Mouse (Mus musculus) lung, embryonic 14.5 days (tissue): ENCODE measurements around the gene Anapc7. TPM values are rescaled to one million over a fixed set of nuclear protein-coding genes. Genes with fewer than 3 reads are reported as not detected.

ENCODE experiments used
- ATAC-seq: fragments of 200-750 bp; cut with Nextera tagmentation; 2 replicates; pipeline ENCODE4 v1.8.0; 2017; ENCODE audit warnings: mild to moderate bottlenecking, moderate TSS enrichment, moderate library complexity; ENCODE audit not compliant: insufficient read depth
- DNase-seq: peaks from one replicate; pipeline ENCODE4 v3.0.0-alpha.2; 2015
- H3K27ac ChIP-seq: fragments of 300-500 bp; sonication (generic); 2 replicates; pipeline ENCODE4 v1.5.1; 2014; ENCODE audit warnings: low read depth, mild to moderate bottlenecking, moderate library complexity
- H3K27me3 ChIP-seq: fragments of 300-500 bp; sonication (generic); 2 replicates; pipeline ENCODE4 v1.6.1; 2014; ENCODE audit warnings: low read length, control low read depth; ENCODE audit not compliant: insufficient read depth
- H3K36me3 ChIP-seq: fragments of 300-500 bp; sonication (generic); 2 replicates; pipeline ENCODE4 v1.6.1; 2014; ENCODE audit warnings: control low read depth; ENCODE audit not compliant: insufficient read depth
- H3K4me1 ChIP-seq: fragments of 300-500 bp; sonication (generic); 2 replicates; pipeline ENCODE4 v1.6.1; 2014; ENCODE audit warnings: antibody characterized with exemption, control low read depth; ENCODE audit not compliant: insufficient read depth
- H3K4me2 ChIP-seq: fragments of 300-500 bp; sonication (generic); 2 replicates; pipeline ENCODE4 v1.6.1; 2014; ENCODE audit warnings: mild to moderate bottlenecking
- H3K4me3 ChIP-seq: fragments of 300-500 bp; sonication (generic); 2 replicates; pipeline ENCODE4 v1.5.1; 2014; ENCODE audit warnings: low read depth, low read length
- H3K9ac ChIP-seq: fragments of 300-500 bp; sonication (generic); 2 replicates; pipeline ENCODE4 v1.6.1; 2014
- H3K9me3 ChIP-seq: fragments of 300-500 bp; sonication (generic); 2 replicates; pipeline ENCODE4 v1.6.1; 2016; ENCODE audit warnings: low read depth, low read length, control low read depth
- CTCF ChIP-seq: IDR thresholded peaks from 2 replicates; pipeline ENCODE4 v1.5.1; 2016; ENCODE audit warnings: antibody characterized with exemption, low read depth
- whole genome bisulfite sequencing: fragments of 180-500 bp; shearing (Covaris S2); extraction: QIAGEN DNeasy Blood & Tissue Kit; methylation state at CpG from one replicate; pipeline ENCODE4 v1.1.7; 2014; 5-methylcytosine and 5-hydroxymethylcytosine counted together
- polyA plus RNA-seq: library from polyadenylated mRNA; unstranded; fragments of >200 nt; fragmentation: Nextera tagmentation; extraction: Ambion mirVana; gene quantifications from 2 replicates; pipeline ENCODE4 v1.2.1, GENCODE M21; 2014

The Anapc7 gene
- polyA plus RNA-seq, 1 experiment from 2014 or later = 31.9 TPM

DNA sequence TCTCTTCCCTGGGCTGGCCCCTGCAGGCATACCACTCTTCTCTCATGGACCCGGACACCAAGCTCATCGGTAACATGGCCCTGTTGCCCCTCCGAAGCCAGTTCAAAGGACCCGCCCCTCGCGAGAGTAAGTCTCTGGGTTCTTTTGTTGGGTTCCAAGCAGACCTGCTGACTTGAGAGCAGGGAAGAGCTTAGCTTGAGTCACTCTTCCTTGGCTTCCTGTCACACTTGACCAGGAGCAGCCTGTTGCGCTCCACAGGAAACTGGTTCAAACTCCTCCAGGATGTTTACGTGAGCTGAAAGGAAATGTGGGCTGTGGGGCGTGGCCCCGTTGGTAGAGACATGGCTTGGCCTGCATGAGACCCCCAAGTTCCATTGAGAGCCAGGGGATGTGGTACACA, 24.7 kb upstream of the Anapc7 start:
- no peaks in the 10 kb centered on the region; the same call in 1 of the 2 replicates for H3K4me1 ChIP-seq
- no peaks in the 10 kb centered on the region for H3K27me3 ChIP-seq
- H3K9me3 ChIP-seq = no peaks in the 10 kb centered on the region
- H3K36me3 ChIP-seq = peaks cover 46% of the 10 kb centered on the region
- no peak for TF ChIP-seq CTCF
- peak overlapping the region; percentile 23; the same call in 1 of the 2 replicates for H3K4me2 ChIP-seq
- DNase-seq = peak; percentile 67
- ATAC-seq = no peak
- no peak overlapping the region for H3K9ac ChIP-seq
- WGBS = 66% methylated on average over 10 of the region's 10 CpGs
- H3K4me3 ChIP-seq = no peak overlapping the region
- H3K27ac ChIP-seq = peak overlapping the region; percentile 48; the same call in 1 of the 2 replicates

DNA sequence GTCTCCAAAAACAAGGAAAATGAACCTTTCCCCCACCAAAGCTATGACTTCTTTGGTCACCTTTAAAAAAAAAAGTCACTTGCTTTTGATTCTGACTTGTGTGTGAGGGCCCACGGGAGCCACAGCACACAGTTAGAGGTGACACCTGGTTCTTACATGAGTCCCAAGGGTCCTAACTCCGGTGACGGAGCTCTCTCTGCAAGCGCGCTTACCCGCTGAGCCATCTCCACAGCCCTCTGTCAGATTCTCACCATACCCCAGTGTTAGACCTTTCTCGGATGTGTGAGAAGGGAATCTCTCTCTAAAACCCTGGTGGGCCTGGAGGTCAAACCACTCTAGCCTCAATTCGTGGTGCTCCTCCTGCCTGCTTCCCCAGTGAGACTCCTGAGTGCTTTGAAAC, 24.0 kb upstream of the Anapc7 start:
- no peak overlapping the region for H3K4me2 ChIP-seq
- H3K27me3 ChIP-seq = no peaks in the 10 kb centered on the region
- H3K4me3 ChIP-seq = no peak overlapping the region
- ATAC-seq = no peak
- no peak for DNase-seq
- H3K36me3 ChIP-seq = peaks cover 53% of the 10 kb centered on the region
- no peak overlapping the region for H3K9ac ChIP-seq
- H3K27ac ChIP-seq = no peak overlapping the region
- no peak for TF ChIP-seq CTCF
- no peaks in the 10 kb centered on the region for H3K9me3 ChIP-seq
- no peaks in the 10 kb centered on the region; the same call in 1 of the 2 replicates for H3K4me1 ChIP-seq
- WGBS = 89% methylated on average over 8 of the region's 8 CpGs

DNA sequence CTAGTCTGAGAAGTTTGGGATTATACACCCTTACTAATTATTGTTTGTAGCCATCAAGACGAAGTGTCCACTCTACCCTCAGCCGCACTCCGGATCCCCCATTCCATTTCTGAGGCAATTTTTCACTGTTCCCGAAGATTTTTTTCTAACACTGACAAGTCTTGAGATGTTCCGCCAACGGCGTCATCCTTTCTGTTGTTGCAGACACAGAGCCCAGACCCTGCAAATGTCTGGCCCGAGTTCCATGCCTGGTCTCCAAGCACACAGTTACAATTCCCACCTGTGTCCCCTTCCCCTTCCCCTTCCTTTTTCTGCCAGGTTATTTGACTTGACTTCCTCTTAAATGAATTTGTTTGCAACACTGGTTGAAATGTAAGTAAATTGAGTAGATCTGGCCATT, 21.6 kb upstream of the Anapc7 start:
- no peak for ATAC-seq
- Histone ChIP-seq H3K9ac (no peak overlapping the region), H3K27me3 (no peaks in the 10 kb centered on the region), H3K27ac (no peak overlapping the region), H3K4me1 (no peaks in the 10 kb centered on the region), H3K9me3 (no peaks in the 10 kb centered on the region), H3K4me3 (no peak overlapping the region), H3K4me2 (no peak overlapping the region), H3K36me3 (peaks cover 76% of the 10 kb centered on the region)
- DNase-seq = no peak
- no peak for TF ChIP-seq CTCF
- 88% methylated on average over 8 of the region's 8 CpGs for whole genome bisulfite sequencing

DNA sequence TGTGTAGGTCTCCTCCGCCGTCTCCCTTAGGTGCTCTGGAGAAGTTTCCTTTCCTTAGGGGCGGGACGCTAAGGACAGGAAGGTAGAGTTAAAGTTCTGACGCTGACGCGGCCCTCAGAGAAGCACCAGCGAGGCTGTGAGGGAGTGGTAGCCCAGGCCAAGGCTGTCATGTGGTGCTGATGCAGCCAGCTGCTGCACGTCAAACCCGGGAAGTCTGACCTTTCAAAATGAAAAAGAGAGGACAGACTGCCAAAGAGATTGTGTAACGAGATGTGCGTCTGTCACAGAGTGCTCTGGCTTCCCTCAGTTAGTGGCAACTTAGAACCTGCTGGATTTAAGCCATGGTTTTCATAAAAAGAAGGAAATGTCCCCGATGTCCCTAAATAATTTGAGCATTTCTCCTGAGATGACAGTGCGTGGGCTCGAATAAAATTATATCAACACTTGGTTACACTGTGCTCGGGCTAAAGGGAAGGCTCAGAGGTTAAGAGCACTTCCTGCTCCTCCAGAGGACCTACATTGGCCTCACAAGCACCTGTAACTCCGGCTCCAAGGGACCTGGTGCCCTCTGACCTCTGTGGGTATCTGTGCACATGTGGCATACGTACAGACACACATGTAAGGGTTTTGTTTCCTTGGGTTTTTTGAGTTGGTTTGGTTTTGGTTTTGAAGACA, 20.7 kb upstream of the Anapc7 start:
- Histone ChIP-seq H3K9me3 (no peaks in the 10 kb centered on the region), H3K27me3 (no peaks in the 10 kb centered on the region), H3K4me3 (no peak overlapping the region), H3K4me1 (no peaks in the 10 kb centered on the region), H3K9ac (no peak overlapping the region), H3K27ac (no peak overlapping the region), H3K36me3 (peaks cover 85% of the 10 kb centered on the region), H3K4me2 (no peak overlapping the region)
- WGBS = 56% methylated on average over 18 of the region's 18 CpGs
- ATAC-seq (peak; percentile 63; the same call in 1 of the 2 replicates), DNase-seq (peak; percentile 68)
- TF ChIP-seq CTCF = no peak

DNA sequence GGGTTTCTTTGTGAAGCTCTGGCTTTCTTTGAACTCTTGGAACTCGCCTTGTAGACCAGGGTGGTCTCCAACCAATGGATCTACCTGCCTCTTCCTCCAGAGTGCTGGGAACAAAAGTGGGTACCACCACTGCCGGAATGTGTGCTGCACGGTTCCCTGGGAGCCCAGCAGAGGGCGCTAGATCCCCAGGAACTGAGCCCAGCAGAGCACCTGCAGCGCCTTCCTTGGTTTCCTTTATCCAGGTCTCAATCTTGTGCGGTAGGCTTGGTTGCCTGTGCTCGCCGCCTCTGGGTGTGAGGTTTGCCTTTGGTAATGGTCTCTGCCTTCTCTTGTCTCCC, 20.2 kb upstream of the Anapc7 start:
- 26% methylated on average over 8 of the region's 8 CpGs for WGBS
- no peaks in the 10 kb centered on the region for H3K27me3 ChIP-seq
- peaks cover 90% of the 10 kb centered on the region for H3K36me3 ChIP-seq
- no peak overlapping the region for H3K4me3 ChIP-seq
- H3K9me3 ChIP-seq = no peaks in the 10 kb centered on the region
- ATAC-seq (no peak), DNase-seq (peak; percentile 73)
- no peak overlapping the region for H3K27ac ChIP-seq
- no peaks in the 10 kb centered on the region for H3K4me1 ChIP-seq
- H3K9ac ChIP-seq = no peak overlapping the region
- H3K4me2 ChIP-seq = no peak overlapping the region
- TF ChIP-seq CTCF = peak; percentile 93

DNA sequence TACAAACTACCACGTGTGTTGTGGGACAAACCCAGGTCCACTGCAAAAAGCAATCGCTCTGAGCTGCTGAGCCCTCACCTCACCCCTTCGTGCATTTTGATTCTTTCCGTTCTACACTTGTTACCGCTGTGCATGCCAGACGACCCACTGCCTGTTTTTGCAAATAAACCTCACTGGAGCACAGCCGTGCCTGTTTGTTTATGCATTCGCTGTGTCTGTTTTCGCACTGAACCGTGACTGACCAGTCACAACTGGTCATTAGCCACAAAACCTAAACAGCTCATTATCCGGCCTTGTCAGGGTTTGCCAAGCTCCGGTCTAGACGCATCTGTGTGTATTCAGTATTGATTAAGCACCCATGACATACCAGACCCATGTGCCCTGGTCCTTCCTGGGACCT, 19.3 kb upstream of the Anapc7 start:
- 72% methylated on average over 13 of the region's 13 CpGs for WGBS
- Histone ChIP-seq H3K4me3 (no peak overlapping the region), H3K27me3 (no peaks in the 10 kb centered on the region), H3K36me3 (peaks cover 91% of the 10 kb centered on the region), H3K9ac (no peak overlapping the region), H3K27ac (no peak overlapping the region), H3K4me2 (no peak overlapping the region), H3K9me3 (no peaks in the 10 kb centered on the region), H3K4me1 (no peaks in the 10 kb centered on the region)
- TF ChIP-seq CTCF = no peak
- ATAC-seq (no peak), DNase-seq (no peak)

DNA sequence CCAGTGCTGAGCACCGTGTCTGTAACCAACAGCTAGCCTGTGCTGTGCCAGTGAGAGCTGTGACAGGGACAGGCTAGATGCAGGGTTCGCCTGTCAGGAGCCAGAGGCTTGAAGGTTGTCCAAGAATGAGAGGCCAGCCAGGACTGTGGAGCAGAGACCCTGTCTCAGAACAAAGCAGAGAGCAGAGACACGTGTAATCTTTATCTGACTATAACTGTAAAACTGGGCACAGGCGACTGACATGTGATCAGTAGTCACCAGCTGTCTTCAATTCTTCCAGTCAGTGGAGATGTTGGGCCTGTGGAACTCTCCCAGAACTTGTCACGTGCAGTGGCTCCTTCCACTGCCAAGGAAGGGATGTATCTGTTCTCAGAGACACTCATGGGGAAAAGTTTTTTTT, 18.7 kb upstream of the Anapc7 start:
- Histone ChIP-seq H3K36me3 (peaks cover 90% of the 10 kb centered on the region), H3K4me3 (no peak overlapping the region), H3K9me3 (no peaks in the 10 kb centered on the region), H3K4me1 (no peaks in the 10 kb centered on the region), H3K27ac (no peak overlapping the region), H3K4me2 (no peak overlapping the region), H3K27me3 (no peaks in the 10 kb centered on the region), H3K9ac (no peak overlapping the region)
- DNase-seq (peak; percentile 27), ATAC-seq (peak; percentile 33; the same call in 1 of the 2 replicates)
- no peak for TF ChIP-seq CTCF
- WGBS = 71% methylated on average over 5 of the region's 5 CpGs
